Mouse (Mus musculus) stomach, embryonic 15.5 days (tissue): ENCODE measurements at regions not wholly inside any gene's neighbourhood (a gene's known extent, or its start where the extent isn't known, plus 50 kb on each side); places are given as distances from the start of the nearest gene placed in this dataset.

Source experiments
- ATAC-seq: fragments of 200-750 bp; cut with Nextera tagmentation; 2 replicates; pipeline ENCODE4 v1.8.0; 2017; ENCODE audit warnings: low read depth, moderate number of reproducible peaks, moderate TSS enrichment; ENCODE audit not compliant: insufficient read depth, low FRiP score
- H3K27ac ChIP-seq: fragments of 300-500 bp; sonication (generic); 2 replicates; pipeline ENCODE4 v1.5.1; 2015; ENCODE audit warnings: mild to moderate bottlenecking, inconsistent platforms
- H3K27me3 ChIP-seq: fragments of 300-500 bp; sonication (generic); replicated peaks from 2 replicates; pipeline ENCODE4 v1.6.1; 2015; ENCODE audit warnings: inconsistent platforms
- H3K36me3 ChIP-seq: fragments of 300-500 bp; sonication (generic); 2 replicates; pipeline ENCODE4 v1.6.1; 2015; ENCODE audit warnings: inconsistent platforms
- H3K4me1 ChIP-seq: fragments of 300-500 bp; sonication (generic); 2 replicates; pipeline ENCODE4 v1.6.1; 2015; ENCODE audit warnings: inconsistent platforms
- H3K4me2 ChIP-seq: fragments of 300-500 bp; sonication (generic); 2 replicates; pipeline ENCODE4 v1.6.1; 2015; ENCODE audit warnings: mild to moderate bottlenecking, inconsistent platforms
- H3K4me3 ChIP-seq: fragments of 300-500 bp; sonication (generic); replicated peaks from 2 replicates; pipeline ENCODE4 v1.5.1; 2015; ENCODE audit warnings: inconsistent platforms
- H3K9ac ChIP-seq: fragments of 300-500 bp; sonication (generic); 2 replicates; pipeline ENCODE4 v1.6.1; 2015; ENCODE audit warnings: inconsistent platforms
- H3K9me3 ChIP-seq: fragments of 300-500 bp; sonication (generic); 2 replicates; pipeline ENCODE4 v1.6.1; 2016; ENCODE audit warnings: inconsistent platforms
- WGBS: fragments of 180-500 bp; shearing (Covaris S2); methylation state at CpG from one replicate; pipeline ENCODE4 v1.1.7; 2015; 5-methylcytosine and 5-hydroxymethylcytosine counted together

DNA sequence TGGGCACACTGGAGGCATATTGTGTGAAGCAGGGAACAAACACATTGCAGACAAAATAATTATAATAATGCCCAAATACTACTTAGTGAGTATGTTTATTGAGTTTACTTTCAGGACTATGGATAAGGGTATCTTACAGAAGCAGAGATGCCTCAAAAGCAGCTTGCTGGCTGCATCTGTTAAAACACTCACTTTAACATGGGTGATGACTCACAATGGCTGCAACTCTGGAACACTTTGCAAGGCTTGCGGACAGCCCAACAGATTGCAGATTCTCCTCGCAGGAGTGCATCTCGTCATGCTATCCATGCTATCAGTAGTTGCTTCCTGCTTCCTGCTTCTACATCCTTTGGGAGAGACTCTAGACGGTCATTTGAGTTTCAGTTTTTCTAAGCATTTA, 373.2 kb upstream of the Arpp21 start:
- Histone ChIP-seq H3K4me1 (no peaks in the 10 kb centered on the region), H3K27ac (no peak overlapping the region), H3K9me3 (no peaks in the 10 kb centered on the region), H3K9ac (no peak overlapping the region), H3K4me3 (no peak overlapping the region), H3K27me3 (no peaks in the 10 kb centered on the region), H3K4me2 (no peak overlapping the region), H3K36me3 (no peaks in the 10 kb centered on the region)
- 69% methylated on average over 4 of the region's 4 CpGs for WGBS
- no peak for ATAC-seq

DNA sequence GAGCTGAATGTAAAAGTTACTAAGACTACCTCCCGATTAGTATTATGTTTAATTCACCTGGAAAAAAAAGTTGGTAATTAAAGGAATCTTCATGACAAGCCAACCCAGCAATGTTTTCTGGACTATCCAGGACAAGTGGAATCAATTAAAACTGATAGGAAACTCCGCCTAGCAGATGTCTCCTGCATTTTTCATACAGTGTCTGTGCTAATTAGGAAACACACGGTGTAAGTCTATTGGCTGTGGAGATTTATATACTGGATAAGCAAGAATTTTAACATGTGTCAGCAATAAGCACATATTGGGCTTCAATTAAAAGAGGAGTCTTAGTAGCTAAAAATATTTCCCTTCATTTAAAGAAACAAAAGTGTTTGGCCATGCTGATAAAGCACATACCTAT, 371.5 kb upstream of the Arpp21 start:
- Histone ChIP-seq H3K9ac (no peak overlapping the region), H3K36me3 (no peaks in the 10 kb centered on the region), H3K4me1 (no peaks in the 10 kb centered on the region), H3K27ac (no peak overlapping the region), H3K4me2 (no peak overlapping the region), H3K4me3 (no peak overlapping the region), H3K27me3 (no peaks in the 10 kb centered on the region), H3K9me3 (no peaks in the 10 kb centered on the region)
- WGBS, result 85% methylated on average over 3 of the region's 3 CpGs
- no peak for ATAC-seq

DNA sequence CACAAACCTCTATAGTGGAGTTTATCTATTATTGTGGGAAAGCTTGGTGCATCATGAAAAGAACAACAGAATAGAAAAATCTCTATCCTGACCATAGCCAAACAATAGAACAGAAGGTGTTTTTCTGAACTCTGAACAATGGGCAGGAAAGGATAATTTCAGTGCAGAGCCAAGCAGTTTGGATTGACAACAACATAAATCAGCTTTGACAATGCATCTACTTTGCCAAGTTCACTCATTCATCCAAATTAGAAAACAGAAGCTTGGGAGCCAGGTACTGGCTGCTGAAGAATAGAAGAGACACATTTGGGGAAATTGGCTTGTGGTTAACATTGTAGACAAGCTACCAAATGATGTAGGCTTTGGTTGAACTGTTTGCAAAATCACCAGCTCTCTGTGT, 360.0 kb upstream of the Arpp21 start:
- H3K9ac ChIP-seq, result no peak overlapping the region
- no peak for ATAC-seq
- H3K27me3 ChIP-seq, result no peaks in the 10 kb centered on the region
- H3K4me3 ChIP-seq, result no peak overlapping the region
- no peaks in the 10 kb centered on the region for H3K36me3 ChIP-seq
- no peak overlapping the region for H3K27ac ChIP-seq
- no peak overlapping the region for H3K4me2 ChIP-seq
- no peaks in the 10 kb centered on the region for H3K9me3 ChIP-seq
- H3K4me1 ChIP-seq, result no peaks in the 10 kb centered on the region

DNA sequence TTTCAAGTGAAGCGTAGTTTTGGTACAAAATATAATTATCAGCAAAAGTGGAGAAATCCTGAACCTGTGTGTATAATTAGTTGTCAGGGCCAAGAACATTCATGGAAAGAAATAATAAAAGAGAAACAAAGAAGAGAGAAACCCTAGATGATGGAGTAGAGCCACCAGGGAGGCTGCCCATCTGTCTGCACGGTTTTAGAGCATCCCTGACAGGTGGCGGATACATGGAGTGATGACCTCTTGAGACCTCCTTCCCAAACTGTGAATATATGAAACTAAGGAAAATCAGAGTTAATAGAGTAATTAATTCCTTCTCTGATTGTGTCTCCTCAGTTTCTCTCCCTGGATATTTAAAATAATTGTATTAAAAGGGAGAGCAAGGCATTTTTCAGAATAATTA, 354.5 kb upstream of the Arpp21 start:
- ATAC-seq, result no peak
- Histone ChIP-seq H3K9me3 (no peaks in the 10 kb centered on the region), H3K4me1 (no peaks in the 10 kb centered on the region), H3K4me2 (no peak overlapping the region), H3K27ac (no peak overlapping the region), H3K4me3 (no peak overlapping the region), H3K27me3 (no peaks in the 10 kb centered on the region), H3K9ac (no peak overlapping the region), H3K36me3 (no peaks in the 10 kb centered on the region)
- 66% methylated on average over 3 of the region's 3 CpGs for WGBS

DNA sequence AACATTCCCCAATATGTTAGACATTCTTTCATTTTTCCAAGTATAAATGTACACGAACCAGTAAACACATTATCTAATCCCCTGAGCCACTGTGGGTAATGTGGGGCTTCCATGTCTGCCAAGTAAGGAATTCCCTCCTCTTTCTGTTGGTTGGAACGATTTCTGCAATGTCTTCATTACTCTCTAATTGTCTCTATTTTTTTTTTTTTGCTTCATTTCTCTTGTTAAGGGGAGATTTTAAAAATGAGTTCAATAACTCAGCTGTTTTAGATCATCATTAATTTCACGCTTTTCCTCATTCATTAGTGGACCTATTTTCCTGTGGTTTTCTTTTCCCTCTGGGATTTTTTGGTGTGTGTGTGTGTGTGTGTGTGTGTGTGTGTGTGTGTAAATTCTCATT, 337.6 kb upstream of the Arpp21 start:
- no peaks in the 10 kb centered on the region for H3K4me1 ChIP-seq
- no peak for ATAC-seq
- H3K4me3 ChIP-seq, result no peak overlapping the region
- 71% methylated on average over 3 of the region's 3 CpGs for WGBS
- H3K27me3 ChIP-seq, result no peaks in the 10 kb centered on the region
- no peak overlapping the region for H3K4me2 ChIP-seq
- H3K27ac ChIP-seq, result no peak overlapping the region
- H3K9me3 ChIP-seq, result no peaks in the 10 kb centered on the region
- H3K36me3 ChIP-seq, result no peaks in the 10 kb centered on the region
- H3K9ac ChIP-seq, result no peak overlapping the region

DNA sequence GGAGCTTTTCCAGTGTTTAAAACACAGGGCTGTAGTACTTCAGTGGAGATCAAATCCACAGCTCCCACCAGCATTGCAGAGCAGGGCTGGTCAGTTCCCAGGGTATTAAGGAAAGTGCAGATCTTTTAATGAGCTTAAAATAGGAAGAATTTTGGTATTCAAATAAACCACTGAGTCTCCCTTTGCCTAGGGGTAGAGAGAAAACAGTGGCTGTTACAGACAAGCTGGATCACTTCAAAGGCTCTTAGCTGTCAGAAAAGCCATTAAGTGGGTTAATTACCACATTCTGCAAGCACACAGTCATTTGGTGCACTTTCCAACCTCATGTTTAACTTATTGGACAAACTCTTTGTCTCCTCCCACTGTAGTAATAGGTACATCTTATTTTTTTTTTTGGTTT, 325.6 kb upstream of the Arpp21 start:
- Histone ChIP-seq H3K27me3 (no peaks in the 10 kb centered on the region), H3K9me3 (no peaks in the 10 kb centered on the region), H3K27ac (no peak overlapping the region), H3K36me3 (no peaks in the 10 kb centered on the region), H3K4me2 (no peak overlapping the region), H3K4me1 (no peaks in the 10 kb centered on the region), H3K4me3 (no peak overlapping the region), H3K9ac (no peak overlapping the region)
- no peak for ATAC-seq

DNA sequence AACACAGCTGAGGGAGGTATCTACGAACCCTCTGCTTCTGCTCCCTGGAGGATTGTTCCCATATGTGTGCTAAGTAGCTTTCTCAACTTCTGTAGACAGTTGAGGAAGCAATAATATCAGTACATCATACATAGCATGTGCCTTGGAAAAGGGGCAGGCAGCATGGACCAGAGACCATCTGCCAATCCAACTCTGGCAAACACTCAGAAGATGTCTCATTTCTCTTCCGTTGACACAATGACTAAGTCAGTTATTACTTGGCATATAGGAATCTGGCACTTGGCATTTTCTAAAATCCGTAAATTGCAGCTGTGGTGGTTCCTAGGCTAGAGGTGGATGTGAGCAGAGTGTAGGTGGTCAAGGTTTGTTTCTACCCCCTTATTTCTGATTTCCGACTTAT, 324.5 kb upstream of the Arpp21 start:
- 79% methylated on average over 4 of the region's 4 CpGs for WGBS
- ATAC-seq, result no peak

DNA sequence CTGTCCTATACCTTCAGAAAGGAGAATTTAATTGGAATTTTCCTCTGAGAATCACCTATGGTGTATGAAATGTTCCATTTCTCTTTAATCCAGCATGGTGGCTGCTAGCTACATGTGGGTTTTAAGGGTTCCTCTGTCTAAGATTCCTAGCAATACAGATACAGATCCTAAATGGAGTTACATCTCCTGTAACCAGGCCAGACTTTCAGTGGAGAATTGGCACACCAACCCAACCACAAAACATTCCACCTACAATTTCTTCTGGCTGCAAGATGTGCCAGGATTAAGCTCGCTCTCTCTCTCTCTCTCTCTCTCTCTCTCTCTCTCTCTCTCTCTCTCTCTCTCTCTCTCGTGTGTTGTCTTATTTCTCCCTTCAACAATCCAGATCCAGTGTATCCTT, 302.2 kb upstream of the Arpp21 start:
- Histone ChIP-seq H3K36me3 (no peaks in the 10 kb centered on the region), H3K4me1 (no peaks in the 10 kb centered on the region), H3K4me2 (no peak overlapping the region), H3K9me3 (no peaks in the 10 kb centered on the region), H3K27ac (no peak overlapping the region), H3K9ac (no peak overlapping the region), H3K27me3 (no peaks in the 10 kb centered on the region), H3K4me3 (no peak overlapping the region)
- ATAC-seq, result no peak
- WGBS, result 71% methylated on average over 2 of the region's 2 CpGs

More for the DNA sequence above, 324.5 kb upstream of the Arpp21 start:
- H3K36me3 ChIP-seq, result no peaks in the 10 kb centered on the region
- no peak overlapping the region for H3K9ac ChIP-seq
- H3K27ac ChIP-seq, result no peak overlapping the region
- no peak overlapping the region for H3K4me2 ChIP-seq
- no peak overlapping the region for H3K4me3 ChIP-seq
- H3K4me1 ChIP-seq, result no peaks in the 10 kb centered on the region
- no peaks in the 10 kb centered on the region for H3K9me3 ChIP-seq
- H3K27me3 ChIP-seq, result no peaks in the 10 kb centered on the region

DNA sequence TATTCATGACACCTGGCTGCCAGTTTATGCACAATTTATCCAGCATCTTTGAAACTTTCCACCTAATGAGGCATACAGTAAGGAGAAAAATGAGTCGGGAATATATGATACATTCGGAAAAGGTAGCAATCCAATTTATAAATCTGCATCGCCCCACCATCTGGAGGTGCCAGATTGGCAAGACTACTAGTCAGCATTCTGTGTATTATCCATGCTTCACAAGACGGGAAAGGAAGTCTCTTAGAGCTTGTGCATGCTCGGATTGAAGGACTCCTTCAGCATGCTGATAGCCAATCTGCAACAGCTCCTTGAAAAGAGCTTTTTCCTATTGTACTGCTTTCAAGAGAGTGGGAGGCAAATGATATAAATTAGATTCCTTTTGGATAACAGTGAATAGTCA, 289.6 kb upstream of the Arpp21 start:
- H3K4me3 ChIP-seq, result no peak overlapping the region
- no peaks in the 10 kb centered on the region for H3K36me3 ChIP-seq
- ATAC-seq, result no peak
- no peak overlapping the region for H3K27ac ChIP-seq
- H3K9me3 ChIP-seq, result no peaks in the 10 kb centered on the region
- no peak overlapping the region for H3K9ac ChIP-seq
- H3K4me1 ChIP-seq, result no peaks in the 10 kb centered on the region
- no peak overlapping the region for H3K4me2 ChIP-seq
- no peaks in the 10 kb centered on the region for H3K27me3 ChIP-seq
- 82% methylated on average over 5 of the region's 5 CpGs for WGBS

DNA sequence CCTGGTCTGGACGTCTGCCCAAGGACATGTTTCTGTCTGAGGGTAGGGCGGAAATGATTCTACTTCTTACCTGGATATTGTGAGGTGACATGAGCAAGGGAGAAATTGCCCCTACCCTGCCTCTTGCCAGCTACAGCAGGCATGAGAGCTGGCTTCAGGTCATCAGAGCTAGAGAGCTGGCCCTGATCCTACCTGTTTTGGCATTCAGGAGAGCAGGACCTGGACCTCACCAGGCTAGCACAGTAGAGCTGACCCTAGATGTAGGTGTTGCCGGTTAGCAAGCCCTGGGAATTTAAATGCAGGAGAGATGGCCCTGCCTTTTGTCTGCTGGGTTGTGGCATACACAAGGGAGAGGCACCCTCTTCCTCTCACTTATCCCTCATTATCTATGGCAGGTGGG, 287.5 kb upstream of the Arpp21 start:
- Histone ChIP-seq H3K9ac (no peak overlapping the region), H3K9me3 (no peaks in the 10 kb centered on the region), H3K27me3 (no peaks in the 10 kb centered on the region), H3K4me2 (no peak overlapping the region), H3K4me3 (no peak overlapping the region), H3K36me3 (no peaks in the 10 kb centered on the region), H3K4me1 (no peaks in the 10 kb centered on the region), H3K27ac (no peak overlapping the region)
- WGBS, result 80% methylated on average over 3 of the region's 3 CpGs
- no peak for ATAC-seq

DNA sequence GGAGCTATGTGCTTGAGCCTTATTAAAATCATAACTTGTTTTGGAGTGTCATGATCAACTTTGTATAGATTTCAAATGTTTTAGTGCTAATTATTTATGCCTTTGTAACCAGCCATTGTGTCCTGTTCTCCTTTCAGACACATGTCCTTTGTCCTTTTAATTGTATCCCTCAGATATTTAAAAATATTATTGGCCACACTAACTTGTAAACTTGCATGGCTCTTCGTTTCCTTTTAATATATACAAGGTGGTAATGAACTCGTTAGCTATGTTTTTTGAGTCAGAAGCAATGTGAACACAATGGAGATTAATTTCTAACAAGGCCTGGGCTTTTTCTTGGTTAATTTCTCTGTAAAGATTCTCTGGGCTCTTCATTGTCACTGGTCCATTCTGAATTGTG, 275.0 kb upstream of the Arpp21 start:
- Histone ChIP-seq H3K36me3 (no peaks in the 10 kb centered on the region), H3K27me3 (no peaks in the 10 kb centered on the region), H3K9ac (no peak overlapping the region), H3K4me1 (no peaks in the 10 kb centered on the region), H3K4me3 (no peak overlapping the region), H3K27ac (no peak overlapping the region), H3K9me3 (no peaks in the 10 kb centered on the region), H3K4me2 (no peak overlapping the region)
- 69% methylated on average over 2 of the region's 2 CpGs for WGBS
- no peak for ATAC-seq

DNA sequence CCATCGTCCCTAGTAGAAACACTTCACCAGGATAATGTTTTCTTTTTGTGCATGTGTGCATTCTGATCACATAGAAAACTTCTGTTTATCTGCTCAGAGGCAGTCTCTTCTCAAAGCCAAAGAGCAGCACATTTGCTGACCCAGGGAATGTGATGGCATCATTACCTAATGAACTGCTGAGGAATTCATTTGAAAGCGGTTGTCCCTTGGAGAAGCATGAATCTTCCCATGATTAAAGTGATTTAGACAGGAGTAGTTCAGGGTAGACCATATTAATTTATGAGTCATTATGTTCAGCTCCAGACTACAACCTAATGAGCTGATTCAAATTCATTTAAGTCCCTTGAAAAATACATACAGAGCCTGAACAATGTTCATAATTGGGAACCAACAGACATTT, 271.1 kb upstream of the Arpp21 start:
- no peak overlapping the region for H3K4me2 ChIP-seq
- no peaks in the 10 kb centered on the region for H3K4me1 ChIP-seq
- no peaks in the 10 kb centered on the region for H3K9me3 ChIP-seq
- H3K27ac ChIP-seq, result no peak overlapping the region
- no peaks in the 10 kb centered on the region for H3K36me3 ChIP-seq
- no peak for ATAC-seq
- WGBS, result 75% methylated on average over 2 of the region's 2 CpGs
- H3K9ac ChIP-seq, result no peak overlapping the region
- no peak overlapping the region for H3K4me3 ChIP-seq
- no peaks in the 10 kb centered on the region for H3K27me3 ChIP-seq

DNA sequence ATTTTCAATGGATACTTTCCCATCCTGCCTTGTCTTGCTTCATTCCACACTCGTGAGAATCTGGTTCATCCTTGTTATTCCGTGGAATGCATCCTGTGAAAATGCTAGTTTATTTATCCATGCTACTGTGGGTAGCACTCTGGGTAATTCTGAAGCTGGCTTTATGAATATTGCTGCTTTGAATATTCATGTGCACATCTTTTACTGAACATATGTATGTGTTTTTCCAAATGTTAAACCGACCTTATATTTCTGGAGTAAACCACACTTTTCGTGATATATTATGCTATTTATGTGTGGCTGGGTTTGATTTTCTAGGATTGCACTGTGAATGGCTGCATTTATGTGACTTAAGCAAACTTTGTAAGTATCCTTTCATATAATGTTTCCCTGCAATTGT, 262.9 kb upstream of the Arpp21 start:
- Histone ChIP-seq H3K27ac (no peak overlapping the region), H3K4me1 (no peaks in the 10 kb centered on the region)
- ATAC-seq, result no peak

More for the DNA sequence above, 262.9 kb upstream of the Arpp21 start:
- no peaks in the 10 kb centered on the region for H3K27me3 ChIP-seq
- no peak overlapping the region for H3K9ac ChIP-seq
- 77% methylated on average over 4 of the region's 4 CpGs for WGBS
- no peaks in the 10 kb centered on the region for H3K9me3 ChIP-seq
- H3K4me3 ChIP-seq, result no peak overlapping the region
- no peak overlapping the region for H3K4me2 ChIP-seq
- H3K36me3 ChIP-seq, result no peaks in the 10 kb centered on the region
